Mouse (Mus musculus): ENCODE measurements around the gene Sprr4.
"Not testable (repeated sequence)": the region's sequence is repeated elsewhere in the genome, so short reads cannot be mapped to it uniquely, and the experiment has no call there.

The Sprr4 gene

DNA sequence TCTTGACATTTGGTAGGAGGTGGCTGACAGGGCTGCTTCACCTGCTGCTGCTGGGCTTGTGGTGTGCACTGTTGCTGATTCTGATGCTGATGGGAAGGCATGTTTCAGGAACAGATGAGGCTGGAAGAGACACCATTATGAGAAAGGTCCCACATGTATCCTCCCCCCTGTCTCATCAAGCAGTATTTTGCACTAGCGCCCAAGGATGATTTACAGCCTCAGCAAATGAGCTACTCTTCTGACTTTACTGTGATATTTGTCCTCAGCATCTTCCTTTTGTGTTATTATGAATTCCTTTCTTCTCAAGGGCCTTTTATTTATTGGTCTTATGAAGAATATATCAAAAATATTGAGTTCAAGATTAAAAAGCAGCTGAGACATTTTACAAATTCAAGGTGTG lies at the start of gene Sprr4:
Gene Sprr4, minus strand, starts transcription at position 101 of the 400 bp plus-strand sequence.
- no peak for DNase-seq (ENCODE audit: low spot score)

DNA sequence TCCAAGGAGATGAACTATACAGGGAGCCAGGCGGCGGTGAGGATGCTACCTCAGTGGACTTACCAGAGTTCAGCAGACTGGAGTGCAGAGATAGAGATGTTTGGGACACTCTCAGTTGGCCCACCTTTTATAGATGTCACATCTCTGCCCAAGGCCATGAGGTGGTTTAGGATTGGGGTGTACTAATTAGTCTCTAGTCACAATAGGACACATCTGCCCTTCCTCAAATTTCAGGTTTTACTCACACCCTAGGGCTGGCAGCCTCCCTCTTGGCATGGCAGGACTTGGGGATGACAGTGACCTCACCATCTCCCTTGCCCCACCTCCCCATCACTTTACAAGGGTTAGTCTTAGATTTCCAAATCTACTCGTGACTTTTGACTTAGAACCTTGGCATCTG lies 34.1 kb upstream of the Sprr4 start, which contains the start of gene 2310046K23Rik:
Gene 2310046K23Rik, minus strand, starts transcription at position 101 of the 400 bp plus-strand sequence.
- DNase-seq (ENCODE audit: low spot score), result no peak

DNA sequence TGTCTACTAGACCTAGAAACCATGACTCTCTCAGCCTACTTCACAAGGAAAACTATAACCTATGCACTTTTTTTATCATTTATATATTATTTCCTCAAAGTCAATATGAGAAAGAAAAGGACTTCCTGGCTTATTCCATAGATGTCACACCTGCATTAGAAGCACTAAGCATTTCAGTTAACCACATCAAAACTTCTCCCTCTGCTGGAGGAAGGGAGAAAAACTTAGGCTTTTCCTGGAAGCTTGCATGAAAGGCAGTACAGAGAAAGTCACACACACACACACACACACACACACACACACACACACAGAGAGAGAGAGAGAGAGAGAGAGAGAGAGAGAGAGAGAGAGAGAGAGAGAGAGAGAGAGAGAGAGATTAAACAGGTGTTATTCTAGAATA lies 12.0 kb upstream of the Sprr4 start:
- DNase-seq (ENCODE audit: low spot score), result no peak

DNA sequence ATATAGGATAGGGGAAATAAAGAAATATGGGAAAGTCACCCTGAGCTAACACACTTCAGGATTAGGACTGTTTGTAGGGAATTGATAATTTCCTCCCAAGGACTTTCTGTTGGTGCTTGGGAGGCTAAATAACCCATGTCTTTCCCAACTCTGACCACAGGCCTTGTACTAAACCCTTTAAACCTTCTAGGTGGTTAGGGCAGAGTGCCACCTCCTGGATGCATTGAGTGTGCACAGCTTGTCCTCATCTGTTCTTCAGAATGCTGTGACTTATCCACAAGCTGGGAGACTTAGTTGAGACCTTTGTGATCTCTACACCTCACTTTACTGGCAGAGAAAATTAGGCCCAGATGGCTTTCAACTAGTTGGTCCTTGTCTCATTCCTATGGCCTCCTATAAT lies 10.5 kb upstream of the Sprr4 start:
- no peak for DNase-seq (ENCODE audit: low spot score)

DNA sequence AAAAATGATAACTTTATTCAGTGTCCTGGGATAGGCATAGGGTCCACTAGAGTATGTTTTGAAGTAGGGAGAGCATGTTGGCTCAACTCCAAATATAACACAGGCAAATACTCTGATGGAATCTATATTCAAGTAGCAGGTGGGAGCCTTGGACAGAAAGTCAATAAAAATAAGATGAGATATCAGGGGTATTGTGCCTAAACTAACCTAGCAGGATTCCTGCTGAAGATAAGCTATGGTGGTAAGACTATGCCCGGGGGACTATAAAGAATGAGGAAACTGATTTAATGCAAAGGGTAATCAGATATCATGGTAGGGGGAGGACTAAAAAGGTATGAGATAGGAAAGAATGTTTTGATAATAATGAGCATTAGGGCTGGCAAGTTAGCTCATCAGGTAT lies 7.9 kb upstream of the Sprr4 start:
- no peak for DNase-seq (ENCODE audit: low spot score)

DNA sequence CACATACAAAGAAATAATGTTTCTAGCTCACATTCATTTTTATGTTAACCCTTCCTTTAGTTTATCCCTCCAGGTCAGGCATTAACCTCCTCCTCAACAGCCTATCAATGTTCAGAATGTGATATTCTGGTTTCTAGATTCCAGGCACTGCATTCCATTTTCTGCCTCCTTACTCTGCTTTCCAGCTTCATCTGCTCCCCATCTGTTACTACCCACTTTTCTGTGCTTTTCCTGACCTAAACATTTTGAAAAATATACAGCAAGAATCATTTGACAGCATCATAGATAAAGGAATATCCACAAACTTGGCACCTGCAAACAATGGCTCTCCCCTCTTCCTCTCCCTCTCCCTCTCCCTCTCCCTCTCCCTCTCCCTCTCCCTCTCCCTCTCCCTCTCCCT lies 3.2 kb upstream of the Sprr4 start:
- no peak for DNase-seq (ENCODE audit: low spot score)

DNA sequence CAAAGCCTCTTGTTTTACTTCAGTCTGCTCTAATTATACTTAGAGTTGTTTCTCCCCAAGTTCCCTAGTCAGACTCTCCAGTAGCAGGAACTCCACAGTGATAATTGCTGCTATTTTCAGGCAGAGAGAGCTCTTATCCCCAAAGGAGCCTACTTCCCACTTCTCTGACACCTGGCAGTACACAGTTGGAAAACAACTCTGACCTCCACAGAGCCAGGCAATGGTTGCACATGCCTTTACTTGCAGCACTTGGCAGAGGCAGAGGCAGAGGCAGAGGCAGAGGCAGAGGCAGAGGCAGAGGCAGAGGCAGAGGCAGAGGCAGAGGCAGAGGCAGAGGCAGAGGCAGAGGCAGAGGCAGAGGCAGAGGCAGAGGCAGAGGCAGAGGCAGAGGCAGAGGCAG lies 10.0 kb downstream of the Sprr4 start:
- DNase-seq (ENCODE audit: low spot score), result not testable (repeated sequence)

DNA sequence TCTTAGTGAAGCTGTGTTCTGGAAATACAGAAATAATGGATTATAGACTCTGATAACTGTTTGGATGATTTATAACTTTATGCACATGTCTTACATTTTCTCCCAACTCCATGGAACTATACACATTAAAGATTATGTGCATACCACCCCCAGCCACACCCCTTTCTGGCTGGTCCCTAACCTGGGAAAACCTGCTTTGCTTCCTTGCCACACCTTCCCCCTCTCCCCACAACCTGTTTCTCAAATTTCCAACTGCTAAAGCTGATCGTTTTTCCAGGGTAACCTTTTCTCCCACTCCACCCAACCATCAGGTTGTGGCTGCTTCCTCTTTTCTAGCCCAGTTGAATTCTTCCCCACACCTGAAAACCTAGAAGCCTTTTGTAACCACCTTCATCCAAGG lies 14.0 kb downstream of the Sprr4 start:
- DNase-seq (ENCODE audit: low spot score), result no peak

DNA sequence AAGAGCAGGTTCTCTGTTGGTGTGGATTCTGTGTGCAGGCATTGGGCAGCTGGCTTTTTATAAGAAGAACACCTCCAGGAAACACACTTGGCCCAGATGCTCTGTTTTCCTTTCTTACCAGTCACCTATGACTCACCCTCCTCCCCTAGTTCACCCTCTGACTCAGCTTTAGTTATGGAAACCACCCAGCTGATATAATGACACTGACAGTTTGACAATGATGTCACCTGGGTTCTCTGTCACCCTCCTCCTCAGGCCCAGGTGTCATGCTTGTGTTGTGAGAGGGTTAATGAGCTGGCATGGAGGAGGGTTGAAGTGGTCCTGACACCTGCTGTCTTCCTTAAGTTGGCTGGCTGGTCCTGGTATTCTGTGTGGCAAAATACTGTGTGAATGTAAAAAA lies 14.4 kb downstream of the Sprr4 start, which contains the start of gene Sprr1a:
Gene Sprr1a, minus strand, starts transcription at position 33 of the 400 bp plus-strand sequence.
- DNase-seq (ENCODE audit: low spot score), result no peak

DNA sequence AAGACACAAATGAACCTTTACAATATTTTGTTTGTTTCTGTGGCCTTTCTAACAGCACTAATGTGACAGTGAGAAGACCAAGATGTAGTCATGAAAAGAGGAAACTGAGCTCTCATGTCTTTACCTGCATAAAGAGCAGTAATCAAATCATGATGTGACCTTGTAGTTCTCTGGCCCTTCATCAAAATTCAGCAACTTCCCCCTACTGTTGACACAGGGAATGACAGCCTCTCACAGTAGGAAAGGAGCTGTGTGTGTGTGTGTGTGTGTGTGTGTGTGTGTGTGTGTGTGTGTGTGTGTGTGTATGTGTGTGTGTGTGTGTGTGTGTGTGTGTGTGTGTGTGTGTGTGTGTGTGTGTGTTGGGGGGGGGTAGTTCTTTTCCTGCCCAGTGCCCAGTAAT lies 19.0 kb downstream of the Sprr4 start:
- DNase-seq (ENCODE audit: low spot score), result not testable (repeated sequence)

DNA sequence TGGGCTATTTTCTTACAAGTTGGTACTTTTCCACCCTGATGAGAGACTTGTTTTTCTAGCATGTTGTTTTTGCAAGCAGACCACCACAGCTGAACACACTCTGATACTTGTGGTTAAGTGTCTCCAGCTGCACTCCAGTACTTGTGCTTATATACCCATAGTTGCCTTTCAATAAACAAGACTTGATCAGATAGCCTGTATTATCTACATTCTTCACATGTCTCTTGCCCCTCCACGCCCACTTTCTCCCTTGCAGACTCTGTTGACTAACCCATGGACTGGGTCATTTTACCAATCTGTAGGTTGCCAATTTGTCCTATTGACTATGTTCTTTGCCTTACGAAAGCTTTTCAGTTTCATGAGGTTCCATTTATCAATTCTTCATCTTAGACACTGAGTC lies 30.2 kb downstream of the Sprr4 start:
- no peak for DNase-seq (ENCODE audit: low spot score)

DNA sequence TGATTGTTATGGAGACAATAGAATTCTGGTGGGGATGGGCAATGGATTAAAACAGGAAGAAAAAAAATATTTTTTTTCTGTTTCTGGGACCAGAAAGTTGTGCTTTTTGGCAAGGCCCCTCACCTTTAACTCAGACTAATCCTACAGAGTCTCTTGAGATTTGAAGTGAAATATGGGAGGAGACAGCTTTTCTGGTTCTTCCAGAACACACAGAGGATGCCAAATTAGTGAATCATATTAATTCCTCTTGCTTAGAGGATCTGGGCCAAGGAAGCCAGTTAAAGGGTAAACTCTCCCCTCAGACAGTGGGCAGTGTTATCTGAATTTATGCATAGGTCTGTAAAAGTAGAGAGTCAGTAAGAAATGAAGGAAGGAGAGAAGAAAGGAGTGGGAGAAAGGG lies 32.9 kb downstream of the Sprr4 start:
- DNase-seq (ENCODE audit: low spot score), result no peak

DNA sequence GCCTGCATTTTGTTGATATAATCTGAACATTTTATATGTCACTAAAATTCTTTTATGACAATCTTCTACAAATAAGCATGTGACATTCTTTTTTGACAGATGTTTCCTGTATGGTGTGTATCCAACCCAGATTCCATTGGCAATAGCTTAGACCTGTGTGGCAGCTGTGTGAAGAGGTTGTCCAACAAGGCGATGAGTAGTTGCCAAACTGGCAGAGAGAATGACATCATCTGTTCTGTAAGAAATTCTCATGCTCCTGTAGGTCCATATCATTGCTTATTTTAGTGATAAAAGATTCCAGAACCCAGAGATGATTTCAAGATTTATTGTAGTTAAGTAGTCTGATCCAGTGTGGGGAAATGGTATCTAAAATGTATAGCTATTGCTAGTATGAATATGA lies 33.7 kb downstream of the Sprr4 start:
- DNase-seq (ENCODE audit: low spot score), result no peak

DNA sequence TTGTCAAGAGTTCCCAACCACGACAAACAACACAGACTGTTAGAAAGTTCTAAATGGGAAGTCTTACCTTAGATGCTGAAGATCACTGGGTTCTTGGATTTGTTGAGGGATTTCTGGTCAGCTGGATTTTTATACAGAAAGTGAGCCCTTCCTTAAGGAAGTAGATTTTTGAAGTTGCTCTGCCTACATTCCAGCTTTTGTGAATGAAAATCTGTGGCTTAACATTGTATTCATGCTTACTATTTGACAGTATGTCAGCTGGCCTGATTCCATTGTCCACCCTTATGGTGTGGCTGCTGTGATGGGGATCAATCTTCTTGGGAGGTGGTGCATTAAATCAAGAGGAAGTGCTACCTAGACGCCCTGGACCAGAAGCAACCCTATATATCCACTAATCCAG lies 41.7 kb downstream of the Sprr4 start, which contains the start of gene Sprr3:
Gene Sprr3, minus strand, starts transcription at position 101 of the 400 bp plus-strand sequence.
- DNase-seq (ENCODE audit: low spot score), result no peak

DNA sequence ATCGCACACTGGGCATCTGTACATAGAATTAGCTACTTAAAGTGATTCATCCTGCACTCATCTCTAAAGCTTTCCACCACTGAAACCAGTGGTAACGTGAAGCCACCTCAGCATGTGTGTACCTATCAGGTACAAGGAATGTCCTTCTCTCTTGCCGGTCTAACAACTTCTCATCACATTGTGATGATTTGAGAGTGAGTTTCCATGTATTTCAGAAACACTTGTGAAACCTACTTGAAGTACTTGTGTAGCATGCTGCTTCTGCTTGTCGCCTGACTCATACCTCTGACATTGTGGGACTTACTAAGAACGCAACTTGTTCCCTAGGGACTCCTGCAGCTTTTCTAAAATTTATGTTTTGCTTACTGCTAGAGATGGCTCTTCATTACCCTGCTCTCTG lies 45.1 kb downstream of the Sprr4 start:
- DNase-seq (ENCODE audit: low spot score), result no peak
